Mouse (Mus musculus): Measurements from ENCODE around the gene Ffar4.
A peak's percentile ranks its signal among the peaks of the same experiment; 100 is the strongest.

Ffar4 gene

DNA sequence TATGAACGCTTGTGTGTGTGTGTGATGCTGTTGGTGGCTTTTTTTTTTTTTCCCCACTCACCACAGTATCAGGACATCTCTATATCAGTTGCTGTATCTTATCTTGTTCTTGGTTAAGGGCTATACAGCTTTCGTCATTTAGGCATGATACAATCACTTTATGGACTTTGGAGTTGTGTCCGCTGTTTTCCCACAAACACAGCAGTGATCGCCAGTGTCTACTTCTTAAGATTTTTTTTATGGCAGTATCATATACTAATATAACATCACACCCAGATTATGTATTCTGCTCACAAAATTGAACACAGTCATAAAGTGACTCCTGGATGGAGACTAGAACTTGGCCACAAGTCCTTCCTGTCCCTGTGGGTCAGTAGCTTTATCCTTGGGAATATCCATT lies 11.0 kb downstream of the Ffar4 start:
- DNase-seq (ENCODE audit: low spot score), result no peak

DNA sequence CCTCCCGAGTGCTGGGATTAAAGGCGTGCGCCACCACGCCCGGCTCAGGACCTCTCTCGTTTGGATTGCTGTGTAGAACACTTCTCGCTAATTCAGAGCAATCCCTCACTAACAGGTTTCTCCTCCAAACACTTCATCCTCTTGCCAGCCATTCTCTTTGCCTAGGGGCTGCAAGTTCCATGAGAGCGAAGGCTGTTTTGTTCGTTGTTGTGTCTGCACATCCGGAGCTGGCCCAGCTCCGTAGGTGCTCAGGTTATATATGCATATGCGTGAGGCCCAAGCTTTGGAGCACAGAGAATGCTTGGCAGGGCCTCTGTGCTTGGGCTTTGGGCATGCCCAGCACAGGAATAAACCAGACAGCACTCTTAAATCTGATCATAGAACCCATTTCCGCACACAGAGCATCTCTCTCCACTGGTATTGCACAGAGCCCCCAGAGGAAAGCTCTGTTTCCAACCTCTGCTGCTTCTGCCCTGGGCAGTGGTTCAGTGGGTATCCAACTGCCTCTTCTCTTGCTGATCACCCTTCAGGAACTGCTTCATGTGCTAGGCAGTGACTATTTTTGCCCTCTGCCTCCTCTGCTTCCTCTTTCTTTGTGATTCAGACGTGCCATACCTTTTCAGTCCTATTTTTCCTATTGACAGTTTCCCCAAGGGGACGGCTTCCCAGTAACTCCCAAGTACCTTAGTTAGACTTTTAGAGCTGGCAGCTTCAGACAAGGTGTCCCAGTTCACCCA lies 12.8 kb downstream of the Ffar4 start:
- DNase-seq (ENCODE audit: low spot score), result no peak

DNA sequence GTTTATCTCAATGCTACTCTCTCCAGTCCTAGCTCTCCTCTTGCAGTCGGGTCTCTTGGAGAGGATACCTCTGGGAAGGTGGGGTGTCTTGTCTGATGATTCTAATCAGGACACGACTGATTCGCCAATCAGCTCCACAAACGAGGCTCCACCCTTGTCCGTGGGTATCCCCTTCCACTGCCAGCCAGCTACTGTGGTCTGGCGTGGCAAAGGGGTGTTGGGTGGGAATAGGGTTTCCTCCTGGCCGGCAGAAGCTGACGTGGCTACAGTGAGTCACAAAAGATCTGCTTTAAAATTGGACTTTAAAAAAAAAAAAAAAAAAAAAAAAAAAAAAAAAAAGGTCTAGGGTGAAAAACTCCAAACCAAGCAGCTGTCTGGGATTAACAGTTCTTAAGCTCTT lies 14.2 kb downstream of the Ffar4 start:
- no peak for DNase-seq (ENCODE audit: low spot score)

- no peak for DNase-seq (ENCODE audit: low spot score)
These were observed 15.7 kb downstream of the Ffar4 start for GRCm38 (mm10) chr19:38112575-38112974.

- DNase-seq (ENCODE audit: low spot score), result peak; percentile 66
These were observed 18.1 kb downstream of the Ffar4 start for GRCm38 (mm10) chr19:38114834-38115491.

DNA sequence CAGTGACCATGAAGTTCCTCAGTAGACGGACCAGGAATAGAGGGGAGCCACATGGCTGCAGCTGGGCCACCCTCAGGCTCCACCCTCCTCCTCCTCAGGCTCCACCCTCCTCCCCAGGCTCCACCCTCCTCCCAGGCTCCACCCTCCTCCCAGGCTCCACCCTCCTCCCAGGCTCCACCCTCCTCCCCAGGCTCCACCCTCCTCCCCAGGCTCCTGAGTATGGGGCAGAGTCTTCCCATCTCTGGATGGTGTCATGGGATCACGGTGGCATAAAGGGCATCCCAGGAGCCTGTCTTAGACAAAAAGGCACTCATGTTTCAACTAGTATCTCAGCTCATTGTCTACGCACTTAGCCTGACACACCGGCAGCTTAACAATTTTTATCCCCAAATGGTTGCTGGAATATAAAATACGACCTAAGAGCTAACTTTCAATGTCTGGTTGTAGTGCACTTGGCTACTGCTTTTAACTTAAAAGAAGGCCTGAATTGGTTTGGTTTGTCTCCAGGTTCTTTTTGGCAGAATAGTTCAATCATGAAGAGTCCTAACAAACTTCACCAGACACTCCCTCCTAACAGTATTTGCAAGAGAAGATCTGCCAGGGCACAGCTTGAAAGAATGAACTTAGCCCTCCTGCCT lies 23.4 kb downstream of the Ffar4 start:
- DNase-seq (ENCODE audit: low spot score), result peak; percentile 74

- DNase-seq (ENCODE audit: low spot score), result no peak
These were observed 27.1 kb downstream of the Ffar4 start for GRCm38 (mm10) chr19:38123921-38124320.

DNA sequence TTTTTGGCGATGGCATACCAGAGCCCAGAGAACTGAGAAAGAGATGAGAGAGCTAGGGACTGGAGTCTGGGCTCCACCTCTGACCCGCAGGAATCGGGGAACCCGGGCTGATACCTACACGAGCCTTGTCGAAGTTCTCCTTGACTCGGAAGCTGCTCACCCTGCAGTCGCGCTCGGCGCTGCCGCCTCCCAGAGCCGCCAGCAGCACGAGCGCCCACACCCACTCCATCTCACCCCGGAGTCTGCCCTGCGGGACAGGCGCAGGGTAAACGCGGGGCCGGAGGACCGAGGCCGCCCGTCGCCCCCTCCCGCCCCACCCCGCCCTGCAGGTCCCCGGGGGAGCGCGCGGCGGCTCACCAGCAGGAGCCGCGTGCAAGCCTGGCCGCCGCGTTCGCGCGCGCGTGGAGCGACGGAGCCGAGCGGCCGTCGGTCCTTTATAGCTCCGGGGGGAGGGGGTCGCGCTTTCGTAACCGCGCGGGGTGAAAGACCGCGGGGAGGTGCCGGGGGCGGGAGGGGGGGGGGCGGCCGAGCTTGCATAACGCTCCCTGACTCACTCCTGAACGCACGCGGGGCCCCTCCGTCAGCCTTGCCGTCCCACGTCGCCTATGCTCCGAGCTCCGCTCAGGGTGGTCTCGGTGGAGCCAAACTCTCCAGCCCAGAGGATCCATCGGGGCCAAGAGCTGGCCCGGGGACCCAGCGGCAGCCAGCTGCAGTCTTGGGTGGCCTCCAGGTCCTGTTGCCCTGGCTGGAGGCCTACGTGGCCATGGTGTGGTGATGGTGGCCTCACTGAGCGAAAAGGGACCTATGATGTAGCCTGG lies 27.7 kb downstream of the Ffar4 start:
- peak; percentile 90 for DNase-seq (ENCODE audit: low spot score)

- no peak for DNase-seq (ENCODE audit: low spot score)
These were observed 28.3 kb downstream of the Ffar4 start, which contains the start of gene Rbp4 for GRCm38 (mm10) chr19:38125219-38125610. TSS of gene Rbp4 (minus strand) at chr19:38125281.

GRCm38 (mm10) chr19:38126656-38127055 lies 29.8 kb downstream of the Ffar4 start:
- no peak for DNase-seq (ENCODE audit: low spot score)

GRCm38 (mm10) chr19:38132481-38132880 lies 35.6 kb downstream of the Ffar4 start, which contains the start of gene Pde6c:
TSS of gene Pde6c (plus strand) at chr19:38132781.
- no peak for DNase-seq (ENCODE audit: low spot score)

GRCm38 (mm10) chr19:38133986-38134385 lies 37.1 kb downstream of the Ffar4 start:
- peak; percentile 90 for DNase-seq (ENCODE audit: low spot score)

DNA sequence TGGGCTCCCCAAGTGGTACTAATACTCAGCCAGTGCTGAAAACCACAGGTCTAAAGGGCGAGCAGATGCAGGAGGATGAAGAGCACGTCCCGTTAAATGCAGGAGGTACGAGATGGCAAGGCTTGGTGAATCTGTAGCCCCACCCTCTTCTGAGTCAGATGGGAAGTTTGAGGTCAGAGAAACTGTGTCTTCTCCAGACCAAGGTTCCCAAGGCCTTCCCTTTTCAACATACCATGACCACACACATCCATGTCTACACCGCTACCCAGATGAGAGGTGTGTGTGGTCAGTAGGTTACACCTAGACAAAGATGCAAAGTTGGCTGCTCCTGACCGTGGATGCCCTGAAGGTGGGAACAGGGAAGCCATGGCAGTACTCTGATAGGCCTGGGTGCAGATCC lies 37.9 kb downstream of the Ffar4 start:
- peak; percentile 54 for DNase-seq (ENCODE audit: low spot score)

DNA sequence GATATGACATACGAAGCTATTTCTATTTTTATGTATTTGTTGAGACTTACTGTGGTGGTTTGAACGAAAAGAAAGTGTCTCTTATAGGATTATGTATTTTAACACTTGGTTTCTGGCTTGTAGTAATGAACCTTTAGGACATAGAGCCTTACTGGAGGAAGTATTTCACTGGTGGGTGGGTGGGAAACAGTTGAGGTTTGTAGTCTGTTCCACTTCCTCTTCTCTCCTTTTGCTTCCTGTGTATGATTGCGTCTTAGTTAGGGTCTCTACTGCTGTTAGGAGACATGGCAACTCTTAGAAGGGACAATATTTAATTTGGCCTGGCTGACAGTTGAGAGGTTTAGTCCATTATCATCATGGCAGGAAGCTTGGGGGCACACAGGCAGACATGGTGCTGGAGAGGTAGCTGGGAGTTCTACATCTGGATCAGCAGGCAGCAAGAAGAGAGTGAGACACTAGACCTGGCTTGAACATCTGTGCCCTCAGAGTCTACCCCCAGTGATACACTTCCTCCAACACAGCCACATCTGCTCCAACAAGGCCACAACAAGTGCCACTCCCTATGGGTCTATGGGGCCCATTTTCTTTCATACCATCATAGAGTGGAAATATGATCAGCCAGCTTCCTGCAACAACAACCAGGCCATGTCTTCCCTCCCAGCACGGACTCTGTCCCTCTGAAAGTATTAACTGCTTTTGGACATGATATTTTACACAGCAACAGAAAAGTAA lies 46.8 kb downstream of the Ffar4 start:
- no peak for DNase-seq (ENCODE audit: low spot score)

DNA sequence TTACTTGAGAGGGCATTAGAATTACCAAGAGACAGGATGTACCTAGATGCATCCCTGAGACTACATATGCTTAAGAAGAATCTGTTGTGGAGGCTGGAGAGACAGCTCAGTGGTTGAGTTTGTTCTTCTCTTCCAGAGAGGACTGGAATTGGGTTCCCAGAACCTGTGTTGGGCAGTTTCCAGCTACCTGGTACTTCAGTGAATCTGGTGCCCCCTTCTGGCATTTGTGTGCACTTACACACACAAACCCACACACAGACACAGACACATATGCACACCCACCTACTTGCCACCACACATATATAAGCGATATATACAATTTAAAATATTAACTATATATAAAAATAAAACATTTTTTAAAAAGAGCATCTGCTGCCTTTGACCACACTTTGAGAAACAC lies 59.4 kb downstream of the Ffar4 start:
- DNase-seq (ENCODE audit: low spot score), result no peak

DNA sequence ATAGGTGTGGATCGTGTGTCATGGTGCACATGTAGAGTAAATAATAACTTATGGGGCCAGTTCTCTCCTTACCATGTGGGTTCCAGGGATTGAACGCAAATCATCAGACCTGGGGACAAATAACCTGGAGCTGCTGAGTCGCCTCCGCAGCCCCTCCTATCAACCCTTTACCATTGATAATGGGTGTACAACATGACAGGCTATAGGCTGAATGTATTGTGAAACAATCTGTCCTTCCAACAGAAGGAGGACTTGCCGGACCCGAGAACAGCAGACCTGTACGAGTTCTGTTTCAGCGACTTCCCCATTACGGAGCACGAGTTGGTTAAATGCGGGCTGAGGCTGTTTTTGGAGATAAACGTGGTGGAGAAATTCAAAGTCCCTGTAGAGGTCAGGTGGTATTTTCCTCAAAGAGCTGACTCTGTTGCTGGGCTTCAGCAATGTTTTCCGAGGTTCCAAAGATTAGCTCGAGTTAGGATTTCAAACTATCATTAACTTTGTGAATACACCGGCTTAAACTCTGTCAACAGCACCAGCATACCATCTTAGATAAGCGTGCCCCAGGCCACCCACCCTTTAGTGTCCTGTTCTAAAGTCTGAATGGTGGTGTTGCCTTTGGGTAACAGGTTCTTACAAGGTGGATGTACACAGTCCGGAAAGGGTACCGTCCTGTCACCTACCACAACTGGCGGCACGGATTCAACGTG lies 64.9 kb downstream of the Ffar4 start:
- peak; percentile 85 for DNase-seq (ENCODE audit: low spot score)

All from yolk sac, embryonic 10.5 days (tissue).